Mouse (Mus musculus) testis, adult 2 months (tissue): ENCODE measurements at regions not wholly inside any gene's neighbourhood (a gene's known extent, or its start where the extent isn't known, plus 50 kb on each side); places are given as distances from the start of the nearest gene placed in this dataset.

Source experiments
- CTCF ChIP-seq: fragments of 200-500 bp; IDR thresholded peaks from 2 replicates; pipeline ENCODE4 v1.5.1; 2012; ENCODE audit warnings: low read depth, mild to moderate bottlenecking, inconsistent platforms, low read length, moderate library complexity; ENCODE audit not compliant: control insufficient read depth, insufficient read depth, insufficient replicate concordance
- POLR2A ChIP-seq: fragments of 200-500 bp; IDR thresholded peaks from 2 replicates; pipeline ENCODE4 v1.6.1; 2012; ENCODE audit warnings: low read depth, mild to moderate bottlenecking, inconsistent platforms, low read length, moderate library complexity; ENCODE audit not compliant: control insufficient read depth

DNA sequence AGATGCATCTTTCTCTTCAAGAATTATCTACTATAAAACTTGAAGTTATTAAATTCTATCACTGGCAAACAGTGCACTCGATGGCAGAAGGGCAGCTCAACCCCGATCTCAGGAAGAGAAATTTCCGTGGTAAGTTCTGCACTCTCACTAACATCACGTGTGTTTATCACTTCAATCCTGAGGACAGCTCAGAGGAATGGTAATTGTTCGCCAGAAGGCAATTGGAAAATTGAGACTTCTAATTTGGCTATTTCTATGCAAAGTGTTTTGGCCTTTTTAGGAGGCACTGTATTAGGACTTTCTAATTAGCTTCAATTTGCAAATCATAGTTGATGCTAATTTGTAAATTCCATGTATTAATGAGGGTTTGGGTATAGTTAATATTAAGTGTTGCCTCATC is 977.3 kb downstream of the Defb40 start:
- TF ChIP-seq CTCF (no peak), POLR2A (no peak)
